Mouse (Mus musculus) forebrain, embryonic 12.5 days (tissue): ENCODE results near the gene Rfc2. TPM values are rescaled to one million over a fixed set of nuclear protein-coding genes. Genes with fewer than 3 reads are reported as not detected.
A peak's percentile ranks its signal among the peaks of the same experiment; 100 is the strongest.

Source experiments
- ATAC-seq: fragments of 200-750 bp; cut with Nextera tagmentation; 2 replicates; pipeline ENCODE4 v1.8.0; 2017; ENCODE audit warnings: moderate TSS enrichment; ENCODE audit not compliant: low FRiP score
- H3K27ac ChIP-seq: fragments of 300-500 bp; sonication (generic); 2 replicates; pipeline ENCODE4 v1.5.1; 2016; ENCODE audit warnings: mild to moderate bottlenecking
- H3K27me3 ChIP-seq: fragments of 300-500 bp; sonication (generic); 2 replicates; pipeline ENCODE4 v1.6.1; 2016; ENCODE audit warnings: mild to moderate bottlenecking
- H3K36me3 ChIP-seq: fragments of 300-500 bp; sonication (generic); replicated peaks from 2 replicates; pipeline ENCODE4 v1.6.1; 2016; ENCODE audit warnings: mild to moderate bottlenecking
- H3K4me1 ChIP-seq: fragments of 300-500 bp; sonication (generic); 2 replicates; pipeline ENCODE4 v1.6.1; 2016
- H3K4me2 ChIP-seq: fragments of 300-500 bp; sonication (generic); 2 replicates; pipeline ENCODE4 v1.6.1; 2016; ENCODE audit warnings: mild to moderate bottlenecking, moderate library complexity
- H3K4me3 ChIP-seq: fragments of 300-500 bp; sonication (generic); replicated peaks from 2 replicates; pipeline ENCODE4 v1.5.1; 2016; ENCODE audit warnings: mild to moderate bottlenecking
- H3K9ac ChIP-seq: fragments of 300-500 bp; sonication (generic); 2 replicates; pipeline ENCODE4 v1.6.1; 2016; ENCODE audit warnings: mild to moderate bottlenecking
- H3K9me3 ChIP-seq: fragments of 300-500 bp; sonication (generic); 2 replicates; pipeline ENCODE4 v1.6.1; 2016
- WGBS: fragments of 180-500 bp; shearing (Covaris S2); methylation state at CpG from one replicate; pipeline ENCODE4 v1.1.7; 2016; 5-methylcytosine and 5-hydroxymethylcytosine counted together
- polyA plus RNA-seq: library from polyadenylated mRNA; unstranded; fragments of >200 nt; fragmentation: Nextera tagmentation; extraction: Ambion mirVana; gene quantifications from 2 replicates; pipeline ENCODE4 v1.2.1, GENCODE M21; 2016

Rfc2 gene
- polyA plus RNA-seq, 1 experiment from 2014 or later: 325 TPM

GRCm38 (mm10) chr5:134592026-134592581, 10.9 kb downstream of the Rfc2 start:
- H3K9me3 ChIP-seq: no peaks in the 10 kb centered on the region
- no peak overlapping the region for H3K27ac ChIP-seq
- no peak overlapping the region for H3K4me2 ChIP-seq
- peaks cover 81% of the 10 kb centered on the region for H3K36me3 ChIP-seq
- WGBS: 92% methylated on average over 11 of the region's 11 CpGs
- no peak overlapping the region for H3K4me3 ChIP-seq
- no peak overlapping the region for H3K9ac ChIP-seq
- H3K27me3 ChIP-seq: no peaks in the 10 kb centered on the region
- H3K4me1 ChIP-seq: no peaks in the 10 kb centered on the region
- ATAC-seq: no peak

DNA sequence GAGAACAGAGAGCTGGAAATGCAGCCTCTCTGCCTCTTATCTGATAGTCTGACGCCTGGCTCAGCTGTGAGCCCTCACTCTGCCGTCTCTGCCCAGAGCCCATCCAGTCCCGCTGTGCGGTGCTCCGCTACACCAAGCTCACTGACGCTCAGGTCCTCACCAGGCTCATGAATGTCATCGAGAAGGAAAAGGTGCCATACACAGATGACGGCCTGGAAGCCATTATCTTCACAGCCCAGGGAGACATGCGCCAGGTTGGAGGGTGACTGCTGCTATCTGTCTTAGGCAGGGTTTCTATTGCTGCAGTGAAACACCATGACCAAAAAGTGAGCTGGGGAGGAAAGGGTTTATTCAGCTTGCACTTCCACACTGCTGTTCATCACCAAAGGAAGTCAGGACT, 11.9 kb downstream of the Rfc2 start:
- Histone ChIP-seq H3K4me1 (no peaks in the 10 kb centered on the region), H3K27me3 (no peaks in the 10 kb centered on the region), H3K4me3 (no peak overlapping the region), H3K9me3 (no peaks in the 10 kb centered on the region), H3K27ac (no peak overlapping the region), H3K9ac (no peak overlapping the region), H3K4me2 (no peak overlapping the region), H3K36me3 (peaks cover 86% of the 10 kb centered on the region)
- 86% methylated on average over 9 of the region's 9 CpGs for WGBS
- no peak for ATAC-seq

- Histone ChIP-seq H3K9me3 (no peaks in the 10 kb centered on the region), H3K9ac (no peak overlapping the region), H3K36me3 (peaks cover 75% of the 10 kb centered on the region), H3K4me3 (no peak overlapping the region), H3K4me1 (no peaks in the 10 kb centered on the region), H3K27me3 (no peaks in the 10 kb centered on the region), H3K4me2 (no peak overlapping the region), H3K27ac (no peak overlapping the region)
- ATAC-seq: no peak
- WGBS: 88% methylated on average over 10 of the region's 10 CpGs
Measured at GRCm38 (mm10) chr5:134597711-134598110, 16.5 kb downstream of the Rfc2 start.

DNA sequence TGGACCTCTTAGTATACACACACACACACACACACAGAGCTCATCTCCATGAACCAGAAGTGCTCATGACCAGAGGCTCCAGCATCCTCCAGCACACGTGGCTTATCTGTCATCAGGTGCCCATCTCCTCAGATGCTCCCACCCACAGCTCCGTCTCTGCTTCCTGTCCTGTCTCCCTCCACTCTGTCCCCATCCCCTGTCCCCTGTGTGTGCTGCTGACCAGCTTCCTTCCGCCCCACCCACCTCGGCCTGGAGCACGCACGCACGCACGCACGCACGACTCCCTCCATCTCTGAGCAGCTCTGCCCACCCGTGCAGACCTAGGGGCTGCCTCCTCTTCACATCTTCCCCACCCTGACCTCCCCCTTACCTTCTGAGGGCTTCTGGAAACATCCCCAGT, 23.2 kb downstream of the Rfc2 start:
- 90% methylated on average over 11 of the region's 11 CpGs for WGBS
- Histone ChIP-seq H3K9ac (no peak overlapping the region), H3K9me3 (no peaks in the 10 kb centered on the region), H3K4me1 (no peaks in the 10 kb centered on the region), H3K27ac (no peak overlapping the region), H3K27me3 (no peaks in the 10 kb centered on the region), H3K36me3 (peaks cover 12% of the 10 kb centered on the region), H3K4me2 (no peak overlapping the region), H3K4me3 (no peak overlapping the region)
- ATAC-seq: no peak

DNA sequence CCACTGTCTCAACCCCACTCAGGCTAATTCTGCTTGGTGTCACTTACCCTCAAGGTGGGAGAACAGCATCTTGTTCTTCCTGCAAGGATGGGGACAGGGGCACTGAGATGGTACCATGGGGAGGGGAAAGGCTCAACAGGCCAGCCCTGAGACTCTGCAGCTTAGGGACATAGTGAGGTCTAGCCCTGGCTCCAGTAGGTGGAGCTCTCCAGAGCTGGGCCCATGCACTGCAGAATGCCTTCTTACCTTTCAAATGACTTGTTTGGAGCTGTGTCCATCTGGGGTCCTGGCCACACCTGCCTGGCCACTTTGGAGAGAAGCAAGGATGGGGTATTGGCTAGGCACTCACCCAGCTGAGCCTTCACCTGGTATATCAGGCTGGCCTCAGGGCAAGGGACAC, 25.1 kb downstream of the Rfc2 start:
- Histone ChIP-seq H3K36me3 (peaks cover 4% of the 10 kb centered on the region; the same call in 1 of the 2 replicates), H3K4me2 (no peak overlapping the region), H3K27ac (no peak overlapping the region), H3K9ac (no peak overlapping the region), H3K9me3 (no peaks in the 10 kb centered on the region), H3K4me3 (no peak overlapping the region), H3K27me3 (no peaks in the 10 kb centered on the region), H3K4me1 (no peaks in the 10 kb centered on the region)
- ATAC-seq: no peak

DNA sequence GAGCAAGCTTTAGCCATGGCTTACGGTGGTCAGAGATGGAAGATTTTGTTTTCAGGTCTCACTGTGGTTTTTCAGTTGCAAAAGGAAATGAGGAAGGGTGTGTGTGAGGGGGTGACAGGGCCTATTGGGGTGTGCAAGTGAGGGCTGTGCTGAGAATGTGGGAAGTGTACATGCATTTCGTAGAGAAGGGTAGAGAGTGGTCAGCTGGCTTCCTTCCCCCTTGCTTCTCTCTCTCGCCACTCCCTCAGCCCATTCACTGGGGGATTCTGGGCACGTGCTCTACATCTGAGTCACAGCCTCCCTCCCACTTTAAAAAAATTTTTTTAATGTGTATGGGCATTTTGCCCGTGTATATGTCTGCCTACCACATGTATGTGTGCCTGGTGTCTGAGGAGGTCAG, 26.0 kb downstream of the Rfc2 start:
- whole genome bisulfite sequencing: 75% methylated on average over 5 of the region's 5 CpGs
- no peak for ATAC-seq

GRCm38 (mm10) chr5:134609916-134610643, 28.9 kb downstream of the Rfc2 start:
- Histone ChIP-seq H3K36me3 (peaks cover 10% of the 10 kb centered on the region), H3K27ac (no peak overlapping the region), H3K4me3 (no peak overlapping the region), H3K4me2 (no peak overlapping the region), H3K27me3 (no peaks in the 10 kb centered on the region), H3K9me3 (no peaks in the 10 kb centered on the region), H3K9ac (no peak overlapping the region), H3K4me1 (no peaks in the 10 kb centered on the region)
- no peak for ATAC-seq
- 88% methylated on average over 12 of the region's 12 CpGs for WGBS

More for the DNA sequence above, 26.0 kb downstream of the Rfc2 start:
- no peaks in the 10 kb centered on the region for H3K27me3 ChIP-seq
- no peak overlapping the region for H3K4me2 ChIP-seq
- H3K9ac ChIP-seq: no peak overlapping the region
- H3K4me1 ChIP-seq: no peaks in the 10 kb centered on the region
- no peak overlapping the region for H3K4me3 ChIP-seq
- peaks cover 4% of the 10 kb centered on the region; the same call in 1 of the 2 replicates for H3K36me3 ChIP-seq
- H3K27ac ChIP-seq: no peak overlapping the region
- H3K9me3 ChIP-seq: no peaks in the 10 kb centered on the region

DNA sequence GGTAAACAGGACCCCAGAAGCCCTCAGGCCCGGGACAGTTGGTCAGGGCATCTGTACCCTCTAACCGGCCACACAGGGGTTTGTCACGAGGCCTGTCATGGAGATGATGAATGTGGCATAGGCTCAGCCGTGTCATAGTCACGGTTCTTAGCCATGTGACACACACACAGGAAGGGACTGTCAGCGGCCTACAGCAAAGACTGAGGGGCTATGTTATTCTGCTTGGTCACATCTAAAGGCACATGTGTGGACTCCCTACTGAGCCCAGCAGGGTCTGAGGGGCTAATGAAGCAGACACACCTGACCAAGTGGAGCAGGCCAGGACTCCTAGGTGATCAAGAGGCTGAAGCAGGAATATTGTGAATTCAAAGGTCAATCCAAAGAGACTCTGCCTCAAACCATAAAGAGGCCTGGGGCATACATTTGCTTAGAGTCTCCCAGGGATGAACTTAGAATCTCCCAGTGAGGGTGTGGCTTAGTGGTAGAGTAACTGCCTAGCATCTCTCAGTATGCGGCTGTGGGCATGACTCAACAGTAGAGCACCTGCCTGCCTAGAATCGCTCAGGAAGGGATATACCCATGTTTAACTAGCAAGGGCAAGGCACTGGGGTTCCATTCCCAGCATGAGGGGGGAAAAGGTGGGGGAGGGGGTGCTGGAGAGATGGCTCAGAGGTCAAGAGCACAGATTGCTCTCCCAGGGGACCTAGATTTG, 30.8 kb downstream of the Rfc2 start:
- Histone ChIP-seq H3K9me3 (no peaks in the 10 kb centered on the region), H3K4me2 (no peak overlapping the region), H3K4me3 (no peak overlapping the region), H3K27me3 (no peaks in the 10 kb centered on the region), H3K27ac (no peak overlapping the region), H3K9ac (no peak overlapping the region), H3K4me1 (no peaks in the 10 kb centered on the region), H3K36me3 (peaks cover 22% of the 10 kb centered on the region)
- ATAC-seq: no peak
- 76% methylated on average over 8 of the region's 8 CpGs for WGBS

- H3K27ac ChIP-seq: 0 out of 2 replicates have a peak overlapping the region, but pooled peaks have one; percentile 25
- no peaks in the 10 kb centered on the region for H3K9me3 ChIP-seq
- no peak overlapping the region for H3K4me3 ChIP-seq
- H3K4me1 ChIP-seq: no peaks in the 10 kb centered on the region
- WGBS: 86% methylated on average over 9 of the region's 9 CpGs
- no peak overlapping the region for H3K9ac ChIP-seq
- peaks cover 38% of the 10 kb centered on the region for H3K36me3 ChIP-seq
- no peak overlapping the region for H3K4me2 ChIP-seq
- H3K27me3 ChIP-seq: no peaks in the 10 kb centered on the region
- ATAC-seq: no peak
Measured at GRCm38 (mm10) chr5:134613727-134614126, 32.6 kb downstream of the Rfc2 start.

DNA sequence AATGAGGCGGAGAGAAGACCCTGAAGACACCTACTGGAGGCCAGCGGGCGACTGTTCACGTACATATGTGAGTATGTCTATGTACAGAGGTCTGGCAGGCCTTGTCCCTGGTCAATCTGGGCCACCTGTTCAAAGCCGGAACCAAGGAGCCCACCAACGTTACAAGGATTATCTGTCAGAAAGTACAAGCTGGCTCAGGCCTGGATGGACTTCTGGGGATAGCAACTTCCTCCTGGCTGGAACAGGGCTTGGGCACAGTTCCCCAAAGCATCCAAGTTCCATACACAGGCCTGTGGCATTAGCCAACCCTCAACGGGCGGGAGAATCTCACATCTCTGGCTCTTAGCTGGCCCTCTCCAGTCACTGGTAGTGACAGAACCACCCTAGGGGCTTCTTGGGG, 33.1 kb downstream of the Rfc2 start:
- no peaks in the 10 kb centered on the region for H3K27me3 ChIP-seq
- H3K4me3 ChIP-seq: no peak overlapping the region
- ATAC-seq: no peak
- WGBS: 93% methylated on average over 8 of the region's 8 CpGs
- 0 out of 2 replicates have a peak overlapping the region, but pooled peaks have one; percentile 20 for H3K27ac ChIP-seq
- no peak overlapping the region for H3K4me2 ChIP-seq
- no peak overlapping the region for H3K9ac ChIP-seq
- no peaks in the 10 kb centered on the region for H3K9me3 ChIP-seq
- no peaks in the 10 kb centered on the region for H3K4me1 ChIP-seq
- H3K36me3 ChIP-seq: peaks cover 44% of the 10 kb centered on the region

GRCm38 (mm10) chr5:134614802-134615201, 33.6 kb downstream of the Rfc2 start, which contains the start of gene Lat2:
Gene Lat2, minus strand, starts transcription at chr5:134615025.
- 93% methylated on average over 7 of the region's 7 CpGs for WGBS
- Histone ChIP-seq H3K27me3 (no peaks in the 10 kb centered on the region), H3K27ac (0 out of 2 replicates have a peak within 1 kb of the TSS, but pooled peaks have one; percentile 25), H3K4me3 (no peak within 1 kb of the TSS), H3K36me3 (peaks cover 49% of the 10 kb centered on the region), H3K9me3 (no peaks in the 10 kb centered on the region), H3K9ac (no peak within 1 kb of the TSS), H3K4me2 (no peak within 1 kb of the TSS), H3K4me1 (no peaks in the 10 kb centered on the region)
- ATAC-seq: no peak

- Histone ChIP-seq H3K4me3 (no peak overlapping the region), H3K36me3 (peaks cover 55% of the 10 kb centered on the region), H3K4me2 (no peak overlapping the region), H3K9ac (no peak overlapping the region), H3K4me1 (no peaks in the 10 kb centered on the region), H3K9me3 (no peaks in the 10 kb centered on the region), H3K27ac (0 out of 2 replicates have a peak overlapping the region, but pooled peaks have one; percentile 14), H3K27me3 (no peaks in the 10 kb centered on the region)
- no peak for ATAC-seq
- 89% methylated on average over 8 of the region's 8 CpGs for WGBS
Measured at GRCm38 (mm10) chr5:134615380-134615779, 34.2 kb downstream of the Rfc2 start.
